Mouse (Mus musculus) telencephalon, adult 2 months (tissue): ENCODE measurements around the gene Fbxw11.
"Not testable (repeated sequence)": the region's sequence is repeated elsewhere in the genome, so short reads cannot be mapped to it uniquely, and the experiment has no call there.

Experiments used
- DNase-seq: peaks from one replicate; pipeline ENCODE4 v3.0.0-alpha.2; 2011; ENCODE audit warnings: low read depth, low spot score

The Fbxw11 gene

DNA sequence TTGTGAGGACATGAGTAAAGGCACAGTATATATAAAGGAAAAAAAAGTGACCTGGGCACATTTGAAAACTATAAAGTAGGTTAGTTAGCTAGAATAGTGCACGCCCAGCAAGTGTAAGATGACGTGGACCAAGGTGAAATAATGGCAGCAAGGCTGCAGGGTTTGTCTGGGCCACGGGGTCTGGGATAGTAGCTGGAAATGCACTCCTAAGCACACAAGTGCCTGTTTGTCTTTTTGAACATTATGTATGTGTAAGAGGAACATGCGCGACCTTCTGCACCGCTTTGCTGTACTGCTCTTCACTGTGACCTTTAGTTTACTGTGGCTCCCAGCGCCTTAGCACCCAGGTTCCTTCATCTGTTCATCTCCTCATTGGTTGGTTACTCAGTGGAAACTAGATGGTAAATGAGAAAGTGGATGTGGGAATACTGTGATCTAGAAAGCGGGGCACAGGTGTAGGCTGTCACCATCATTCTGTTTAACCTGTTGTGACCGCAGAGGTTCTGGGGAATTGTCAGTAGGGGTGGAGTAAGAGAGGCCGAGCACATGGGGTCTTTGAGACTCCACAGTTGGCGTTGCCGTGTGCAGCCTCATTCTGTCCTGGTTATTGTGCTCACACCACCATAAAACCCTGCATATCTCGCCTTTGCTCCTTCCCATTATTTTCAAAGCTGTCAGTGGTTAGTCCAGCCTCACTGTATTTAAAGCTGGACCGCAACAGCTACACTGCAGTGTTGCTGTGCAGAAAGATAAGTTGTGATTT is 66.4 kb downstream of the Fbxw11 start:
- no peak for DNase-seq

DNA sequence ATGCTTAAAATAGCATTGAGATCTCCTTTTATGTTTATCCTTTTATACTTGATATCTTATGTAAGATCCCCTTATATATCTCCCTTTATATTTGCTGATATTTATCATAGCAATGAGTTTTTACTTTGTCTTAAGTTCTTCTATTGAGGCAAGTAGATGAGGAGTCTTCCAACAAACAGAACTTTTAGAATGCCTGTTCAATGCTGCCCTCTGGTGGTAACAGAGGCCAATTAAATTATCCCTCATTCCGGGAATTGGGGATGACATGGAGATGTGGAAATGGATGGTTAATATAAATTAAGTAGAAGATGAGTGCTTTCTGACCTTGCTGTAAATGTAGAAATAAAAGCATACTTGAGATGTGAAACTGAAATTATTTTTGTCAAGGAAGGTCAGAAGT is 67.0 kb downstream of the Fbxw11 start:
- DNase-seq: no peak

DNA sequence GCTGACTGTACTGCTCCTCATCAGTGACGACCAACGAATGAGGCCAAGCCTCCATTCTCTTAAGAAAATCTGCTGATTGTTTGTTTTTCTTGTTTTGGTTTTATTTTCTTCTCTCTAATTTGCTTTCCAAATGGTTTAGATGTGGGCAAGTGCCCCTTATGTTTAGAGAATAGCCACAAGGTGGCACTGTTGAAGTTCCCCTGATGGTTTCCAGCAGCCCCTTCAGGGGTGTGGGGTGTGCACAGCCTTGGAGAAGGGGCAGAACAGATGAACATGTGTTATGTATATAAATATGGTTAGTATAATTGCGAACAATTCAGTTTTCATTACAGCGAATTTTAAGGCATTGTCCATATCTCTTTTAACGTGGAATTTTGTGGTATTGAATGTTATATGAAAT is 71.7 kb downstream of the Fbxw11 start:
- no peak for DNase-seq

DNA sequence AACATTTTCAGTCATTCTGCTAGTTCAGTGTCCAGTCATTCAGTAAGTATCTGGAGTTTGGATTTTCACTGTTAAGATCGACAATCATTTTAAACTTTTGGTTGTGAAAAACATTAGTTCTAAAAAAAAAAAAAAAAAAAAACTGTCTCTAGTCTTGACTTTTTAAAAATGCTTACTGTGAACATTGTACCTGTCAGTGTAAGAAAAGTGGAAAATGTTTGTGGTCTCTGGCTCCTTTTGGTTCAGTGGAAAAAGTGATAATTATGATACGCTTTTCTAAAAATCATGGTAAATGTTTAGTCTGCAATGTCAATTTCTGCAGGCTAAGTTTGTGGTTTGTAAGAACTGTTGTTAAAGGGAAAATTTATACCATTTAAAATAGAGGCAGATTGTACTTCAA is 72.4 kb downstream of the Fbxw11 start:
- no peak for DNase-seq

DNA sequence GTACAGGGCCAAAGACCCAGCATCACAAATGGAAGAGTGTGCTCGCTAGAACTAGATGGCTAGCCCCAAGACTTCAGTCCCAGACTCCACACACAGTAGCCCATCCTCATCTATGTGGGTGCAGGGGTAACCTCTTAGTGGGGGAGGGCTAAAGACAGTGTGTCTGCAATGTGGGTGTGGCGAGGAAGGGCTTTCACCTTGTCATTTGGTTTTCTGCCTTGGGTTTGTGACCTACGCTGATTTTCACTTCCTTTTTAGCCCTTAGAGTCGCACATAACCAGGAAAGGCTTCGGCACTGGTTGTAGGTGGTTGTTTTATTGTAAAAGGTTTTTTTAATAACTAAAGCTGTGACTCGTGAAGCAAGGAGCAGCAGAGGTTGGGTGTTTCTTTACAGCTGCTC is 73.0 kb downstream of the Fbxw11 start:
- DNase-seq: no peak

DNA sequence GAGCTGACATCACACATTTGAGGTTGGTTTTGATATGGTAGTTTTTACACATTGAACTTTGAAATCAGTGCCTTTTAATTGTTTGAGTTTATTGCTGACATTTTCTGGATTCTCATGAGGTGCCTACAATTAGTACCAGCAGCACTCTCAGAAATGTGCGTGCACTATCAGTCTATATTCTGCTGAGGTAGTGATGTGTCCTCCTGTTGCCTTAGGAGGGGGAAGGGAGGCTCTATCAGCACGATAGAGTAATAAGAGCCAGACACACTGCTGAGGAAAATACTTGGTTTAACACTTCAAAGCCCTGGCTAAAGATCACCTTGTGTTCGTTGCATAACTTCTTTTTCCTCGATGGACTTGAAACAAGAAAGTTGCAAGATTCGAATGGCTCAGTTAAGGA is 73.4 kb downstream of the Fbxw11 start:
- no peak for DNase-seq

DNA sequence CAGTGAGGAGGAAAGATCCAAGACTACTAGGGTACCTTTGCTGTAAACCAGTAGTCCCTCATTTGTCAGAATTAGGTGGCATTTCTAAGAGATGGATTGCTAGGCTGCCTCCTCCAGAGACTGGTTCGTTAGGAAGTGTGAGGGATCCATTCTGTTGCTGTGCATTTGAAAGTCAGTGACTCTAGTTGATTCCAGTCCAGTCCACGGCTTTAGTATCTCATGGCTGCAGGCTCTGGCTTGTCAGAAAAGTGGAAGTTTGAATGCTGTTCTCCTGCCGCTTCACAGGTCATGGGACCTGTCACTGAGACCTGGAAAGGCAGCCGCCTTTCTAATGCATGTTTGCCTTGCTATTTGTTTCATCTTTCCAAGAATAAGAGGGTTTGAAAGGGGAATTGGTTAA is 74.4 kb downstream of the Fbxw11 start:
- DNase-seq: no peak

DNA sequence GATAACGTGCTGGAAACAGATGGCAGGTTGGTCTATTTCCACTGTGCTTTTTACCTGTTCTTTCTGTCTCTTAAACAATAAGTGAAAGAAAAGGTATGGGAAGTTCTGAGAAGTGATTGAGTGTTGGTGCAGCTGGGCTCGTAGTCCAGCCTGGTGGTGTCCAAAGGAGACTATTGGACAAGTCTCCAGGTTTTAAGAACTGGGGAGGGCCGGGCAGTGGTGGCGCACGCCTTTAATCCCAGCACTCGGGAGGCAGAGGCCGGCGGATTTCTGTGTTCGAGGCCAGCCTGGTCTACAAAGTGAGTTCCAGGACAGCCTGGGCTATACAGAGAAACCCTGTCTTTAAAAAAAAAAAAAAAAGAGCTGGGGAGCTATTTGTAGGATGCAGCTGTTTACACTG is 75.2 kb downstream of the Fbxw11 start:
- not testable (repeated sequence) for DNase-seq

DNA sequence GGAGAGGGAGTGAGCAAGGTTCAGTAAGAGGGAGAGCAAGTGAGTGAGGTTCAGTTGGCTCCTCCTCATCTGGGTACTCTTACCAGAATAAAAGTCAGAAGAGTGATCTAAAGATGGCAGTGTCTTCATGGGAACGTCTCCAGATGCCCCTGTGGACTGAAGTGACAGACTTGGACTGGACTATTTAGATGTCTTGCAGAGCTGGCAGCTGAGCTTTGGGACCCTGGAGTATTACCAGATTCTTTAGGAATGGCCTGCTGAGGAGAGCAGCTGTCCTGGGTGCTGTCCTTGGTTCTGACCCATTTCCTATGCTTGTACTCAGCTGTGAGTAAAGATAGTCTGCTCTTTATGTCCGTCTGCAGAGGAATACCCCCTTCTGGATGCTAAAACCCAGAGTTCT is 75.8 kb downstream of the Fbxw11 start:
- DNase-seq: no peak

DNA sequence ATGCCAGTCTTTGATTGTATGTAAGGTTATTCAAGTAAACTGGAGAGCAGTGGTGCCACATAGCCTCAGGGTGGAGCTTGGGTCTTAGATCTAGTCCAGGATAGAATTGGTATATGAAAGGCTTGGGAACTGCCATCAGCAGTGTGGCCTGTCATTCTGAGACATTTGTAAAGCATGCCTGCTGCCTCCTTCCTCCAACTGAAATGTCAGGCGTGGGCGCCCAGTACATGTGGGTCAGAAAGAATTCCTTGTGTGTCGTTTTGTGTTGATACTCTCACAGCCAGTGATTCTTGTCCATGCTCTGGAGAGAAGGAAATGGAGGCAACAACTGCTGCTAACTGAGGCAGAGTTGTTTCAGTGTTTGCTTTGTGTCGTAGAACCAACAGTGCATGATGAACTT is 76.5 kb downstream of the Fbxw11 start:
- no peak for DNase-seq

DNA sequence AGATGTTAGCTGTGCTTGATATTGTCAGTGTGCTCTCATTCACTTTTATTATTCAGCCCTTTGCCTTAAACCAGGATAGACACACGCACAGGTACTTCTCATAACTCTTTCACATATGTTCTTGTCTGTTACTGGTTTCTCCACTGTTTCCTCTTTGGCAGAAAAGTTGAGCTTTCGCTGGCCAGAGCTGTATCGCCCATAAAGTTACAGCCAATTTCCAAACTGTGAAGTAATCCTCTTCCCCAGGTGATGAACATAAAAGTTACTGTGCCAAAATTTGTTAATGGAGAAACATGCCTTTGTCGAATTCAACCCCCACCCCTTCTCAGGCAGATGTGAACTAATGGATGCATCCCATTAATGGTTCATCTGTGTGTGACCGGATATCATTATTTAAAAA is 80.1 kb downstream of the Fbxw11 start:
- no peak for DNase-seq

DNA sequence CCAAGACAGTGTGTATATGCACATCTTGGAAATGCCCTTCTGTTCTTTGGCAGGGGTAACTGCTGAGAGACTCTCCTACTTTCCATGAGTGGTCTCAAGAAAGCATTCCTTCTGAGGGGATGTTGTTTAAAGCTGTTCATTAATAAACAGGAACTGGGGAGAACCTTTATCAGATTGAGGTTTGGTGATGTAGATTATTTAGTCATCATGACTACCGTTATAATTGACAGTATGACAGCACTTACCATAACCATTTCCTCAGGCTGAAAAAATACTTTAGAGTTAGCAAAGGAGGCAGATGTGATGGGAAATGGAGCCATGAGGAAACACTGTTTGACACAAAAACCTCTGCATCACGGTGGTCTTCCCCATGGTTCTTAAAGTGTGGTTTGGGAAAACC is 80.8 kb downstream of the Fbxw11 start:
- DNase-seq: no peak

DNA sequence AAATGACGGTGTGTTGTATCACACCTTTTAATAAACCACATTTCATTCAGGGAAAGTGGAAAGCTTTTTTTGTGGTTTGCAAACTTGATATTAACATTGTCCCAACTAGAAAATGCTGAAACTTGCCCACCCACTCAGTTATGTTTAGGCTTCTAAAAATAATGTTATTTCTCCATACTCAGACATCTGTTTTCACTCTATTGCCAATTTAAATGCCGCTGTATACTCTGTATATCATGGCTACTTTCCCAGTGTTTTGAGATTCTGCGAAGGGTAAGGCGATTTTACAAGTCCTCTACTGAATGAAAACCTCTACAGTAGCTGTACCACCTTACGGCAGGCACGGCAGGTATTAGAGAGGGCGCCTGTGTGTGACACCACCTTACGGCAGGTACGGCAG is 82.6 kb downstream of the Fbxw11 start:
- DNase-seq: no peak

DNA sequence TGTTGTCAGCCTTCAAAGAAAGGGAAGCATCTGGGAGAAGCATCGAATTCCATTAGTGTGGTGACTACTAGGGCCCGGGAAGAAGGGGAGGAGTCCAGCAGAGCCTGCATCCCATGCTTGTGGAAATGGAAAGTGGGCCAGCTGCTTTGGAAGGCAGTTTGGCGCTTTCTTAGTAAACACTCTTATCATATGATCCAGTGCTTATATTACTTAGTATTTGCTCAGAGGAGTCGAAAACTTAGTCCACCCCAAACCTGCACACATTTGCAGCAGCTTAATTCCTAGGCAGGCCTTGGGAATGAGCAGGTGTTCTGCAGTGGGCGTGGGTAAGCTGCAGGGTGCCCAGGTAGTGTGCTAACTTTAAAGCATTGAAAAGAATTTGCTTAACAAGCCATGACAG is 89.9 kb downstream of the Fbxw11 start:
- no peak for DNase-seq

DNA sequence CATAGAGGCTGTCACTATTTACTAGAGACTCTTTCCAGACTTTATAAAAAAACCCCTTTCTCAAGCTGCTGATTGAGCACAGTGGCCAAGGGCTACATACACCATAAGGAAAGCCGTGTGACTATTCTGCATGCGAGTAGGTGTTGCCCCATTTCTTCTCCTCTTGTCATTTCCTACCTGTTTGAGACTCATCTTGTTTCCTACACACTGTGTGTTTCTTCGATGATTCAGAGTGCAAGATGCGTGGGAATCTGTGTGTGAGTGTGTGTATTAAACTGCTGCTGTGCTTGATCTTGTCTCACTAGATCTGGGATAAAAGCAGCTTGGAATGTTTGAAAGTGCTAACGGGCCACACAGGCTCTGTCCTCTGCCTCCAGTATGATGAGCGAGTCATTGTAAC is 90.7 kb downstream of the Fbxw11 start:
- DNase-seq: no peak

DNA sequence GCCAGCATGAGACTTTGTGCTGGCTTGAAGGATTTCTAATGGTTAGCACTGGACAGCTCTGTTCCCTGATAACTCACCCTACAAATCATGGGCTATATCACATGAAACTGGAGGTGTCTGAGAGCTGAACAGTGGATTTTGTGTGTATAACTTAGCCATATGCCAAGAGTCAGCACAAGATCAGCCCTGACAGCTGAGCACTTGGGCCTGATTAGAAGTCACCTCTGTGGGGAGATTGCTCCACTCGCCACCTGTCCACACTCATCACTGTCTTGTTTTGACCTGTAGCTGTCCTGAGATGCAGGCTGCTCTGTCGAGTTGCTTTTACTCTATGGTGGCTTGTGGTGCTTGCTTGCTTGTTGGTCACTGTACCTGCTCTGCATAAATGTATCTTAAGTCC is 93.8 kb downstream of the Fbxw11 start:
- DNase-seq: no peak

DNA sequence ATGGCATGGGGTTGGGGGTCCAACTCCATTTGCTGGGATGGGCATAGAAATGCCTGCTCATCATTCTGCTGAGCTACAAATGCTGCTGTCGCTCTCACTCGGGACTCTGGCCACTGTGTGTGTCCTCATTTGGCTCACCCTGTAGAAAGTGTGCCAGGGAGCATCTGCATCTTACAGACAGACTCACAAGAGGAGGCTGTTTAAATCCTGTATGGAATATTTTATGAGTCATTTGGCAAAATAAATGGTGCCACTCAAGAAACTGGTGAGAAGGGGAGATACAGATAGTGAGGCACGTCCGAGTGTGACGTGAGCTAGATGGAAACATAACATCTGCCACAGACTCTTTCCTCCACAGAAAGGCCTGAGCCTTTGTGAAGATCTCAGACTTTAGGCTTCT is 95.2 kb downstream of the Fbxw11 start:
- no peak for DNase-seq

DNA sequence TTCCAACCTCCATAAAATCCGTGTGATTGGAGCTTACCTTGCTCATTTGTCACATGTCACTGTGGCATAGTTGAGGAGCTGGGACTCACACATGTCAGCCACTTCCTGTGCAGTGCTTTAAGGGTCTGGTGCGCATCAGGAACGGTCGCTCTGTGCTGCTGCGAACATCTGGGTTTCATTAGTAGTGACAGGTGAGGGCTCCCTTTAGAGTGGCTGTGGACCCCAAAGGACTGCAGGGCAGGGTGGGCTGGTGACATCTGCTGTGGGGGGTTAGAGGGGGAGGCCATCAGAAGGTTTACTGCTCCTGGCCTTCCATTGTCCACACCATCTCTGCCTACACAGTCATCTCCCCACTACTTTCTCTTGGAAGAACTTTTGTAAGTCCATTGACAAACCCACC is 101.4 kb downstream of the Fbxw11 start:
- DNase-seq: no peak

DNA sequence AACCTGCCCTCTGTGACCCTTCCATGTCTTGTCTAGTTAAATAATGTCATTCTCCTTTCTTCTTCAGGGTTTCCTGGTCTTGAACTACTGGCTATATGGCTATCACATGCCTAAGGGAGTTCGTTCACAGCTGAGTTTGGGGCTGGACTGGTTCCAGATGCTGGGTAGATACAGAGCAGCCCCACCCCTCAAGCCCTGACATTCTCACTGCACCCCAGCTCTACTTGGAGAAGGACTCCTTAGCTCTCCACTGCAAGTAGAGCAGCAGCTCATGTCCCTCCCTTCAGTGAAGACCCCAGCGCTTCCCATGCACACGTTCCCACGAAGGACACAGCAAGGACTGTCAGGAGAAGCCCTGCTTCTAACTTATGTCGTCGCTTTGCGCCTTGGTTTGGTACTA is 101.9 kb downstream of the Fbxw11 start:
- DNase-seq: no peak

DNA sequence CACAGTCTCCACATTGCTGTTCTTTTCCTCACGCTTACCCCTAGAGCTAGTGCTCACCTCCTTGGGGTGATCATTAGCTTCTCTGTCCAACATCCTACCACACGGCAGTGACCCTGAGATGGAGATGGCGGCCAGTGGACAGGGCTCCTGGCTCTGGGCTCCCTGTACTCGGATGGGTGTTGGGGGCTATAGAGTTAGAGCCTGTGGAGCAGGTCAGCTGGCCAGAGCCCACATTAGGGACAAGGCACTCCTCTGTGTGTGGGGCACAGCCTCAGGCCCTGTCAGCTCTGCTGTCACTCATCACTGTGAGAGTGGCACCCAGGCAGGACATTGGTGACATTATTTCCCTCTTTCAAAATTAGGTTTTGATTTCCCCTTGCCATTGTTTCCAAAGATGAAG is 102.9 kb downstream of the Fbxw11 start:
- no peak for DNase-seq

DNA sequence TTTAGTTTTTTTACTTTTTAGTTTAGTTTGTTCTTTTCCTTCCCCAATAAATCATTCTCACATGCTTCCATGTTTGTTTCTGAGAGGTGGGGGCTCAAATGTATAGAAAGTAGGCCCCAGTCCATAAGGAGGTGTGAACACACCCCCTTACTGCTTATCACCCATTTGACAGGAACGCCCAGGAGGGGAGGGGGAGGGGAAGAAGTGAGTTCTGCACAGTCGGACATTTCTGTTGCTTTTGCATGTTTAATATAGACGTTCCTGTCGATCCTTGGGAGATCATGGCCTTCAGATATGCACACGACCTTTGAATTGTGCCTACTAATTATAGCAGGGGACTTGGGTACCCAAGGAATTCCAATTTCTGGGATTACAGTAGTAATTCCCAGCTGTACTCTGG is 103.5 kb downstream of the Fbxw11 start:
- no peak for DNase-seq

DNA sequence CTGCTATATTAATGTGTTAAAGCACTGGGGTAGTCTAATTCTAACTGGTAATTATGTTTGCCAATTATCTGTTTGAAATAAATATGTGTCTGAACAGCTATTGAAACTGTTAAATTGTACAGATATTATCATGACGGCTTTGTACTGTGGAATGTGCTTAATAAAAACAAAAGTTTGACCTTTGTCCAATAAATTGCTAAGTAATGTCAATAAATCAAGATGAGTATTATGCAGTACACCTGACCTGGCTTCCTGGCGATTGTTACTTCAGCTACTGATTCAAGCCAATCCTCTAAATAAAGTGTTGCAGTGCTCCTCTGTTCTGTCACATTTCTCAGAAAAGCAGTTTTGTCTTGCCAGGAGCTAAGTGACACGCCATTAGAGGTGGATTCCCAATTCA is 104.0 kb downstream of the Fbxw11 start:
- no peak for DNase-seq

DNA sequence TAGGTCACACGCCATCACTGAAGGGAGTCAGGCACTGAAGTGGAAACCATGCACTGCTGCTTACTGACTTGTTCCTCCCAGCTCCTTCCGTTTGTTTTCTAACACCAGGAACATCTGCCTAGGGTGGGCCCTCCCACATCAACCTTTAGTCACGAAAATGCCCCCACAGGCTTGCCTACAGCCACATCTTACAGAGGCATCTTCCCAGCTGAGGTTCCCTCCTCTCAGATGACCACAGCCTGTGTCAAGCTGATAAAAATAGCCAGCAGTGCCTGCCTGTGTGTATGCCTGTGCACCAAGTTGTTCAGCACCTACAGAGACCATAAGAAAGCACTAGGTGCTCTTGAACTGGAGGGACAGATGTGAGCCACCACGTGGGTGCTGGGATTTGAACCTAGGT is 106.3 kb downstream of the Fbxw11 start:
- no peak for DNase-seq
